Comparison of ENCODE assay signal across 15 mouse cellular contexts in genomic region chr19:20837422-20837821, GRCm38 (mm10).
"Had no signal": no experiment of that assay in that cellular context is flagged by ENCODE, and none has a peak within 500 bp of the region (broad histone marks: within the 10 kb centered on the region; RNA-seq: fewer than 3 reads in every experiment).

No protein-coding gene starts in this region.

- H3K4me2 ChIP-seq: kidney, embryonic 15.5 days; limb, embryonic 13.5 days; midbrain, embryonic 12.5 days; neural tube, embryonic 13.5 days had no signal

- H3K9ac ChIP-seq: kidney, embryonic 15.5 days; limb, embryonic 13.5 days; liver, embryonic 14.5 days; midbrain, embryonic 12.5 days; neural tube, embryonic 13.5 days had no signal

- H3K9me3 ChIP-seq: kidney, embryonic 15.5 days; limb, embryonic 13.5 days; midbrain, embryonic 12.5 days; neural tube, embryonic 13.5 days had no signal

- H3K4me3 ChIP-seq: kidney, embryonic 15.5 days; limb, embryonic 13.5 days; midbrain, embryonic 12.5 days; neural tube, embryonic 13.5 days had no signal

- H3K27ac ChIP-seq: kidney, embryonic 15.5 days; limb, embryonic 13.5 days; liver, embryonic 14.5 days; midbrain, embryonic 12.5 days; neural tube, embryonic 13.5 days had no signal

- H3K27me3 ChIP-seq: kidney, embryonic 15.5 days; limb, embryonic 13.5 days; midbrain, embryonic 12.5 days; neural tube, embryonic 13.5 days had no signal

- H3K36me3 ChIP-seq: kidney, embryonic 15.5 days; limb, embryonic 13.5 days; midbrain, embryonic 12.5 days; neural tube, embryonic 13.5 days had no signal

- H3K4me1 ChIP-seq: kidney, embryonic 15.5 days; midbrain, embryonic 12.5 days had no signal

- DNase-seq: kidney, adult 2 months; kidney, postnatal 14 days; left cerebral cortex, postnatal 4 days; lung, adult 18-20 months; lung, postnatal 10 days; lung, postnatal 4 days; right cerebral cortex, postnatal 4 days; spleen, adult 18-20 months; thymus, adult 18-20 months; thymus, postnatal 14 days had no signal
